Mouse (Mus musculus) lung, adult 2 months (tissue): ENCODE data around the gene Clec16a.

Experiments used
- CTCF ChIP-seq: fragments of 200-500 bp; IDR thresholded peaks from 2 replicates; pipeline ENCODE4 v1.5.1; 2011; ENCODE audit warnings: mild to moderate bottlenecking, low read length, control low read depth; ENCODE audit not compliant: insufficient read depth
- POLR2A ChIP-seq: fragments of 200-500 bp; IDR thresholded peaks from 2 replicates; pipeline ENCODE4 v1.6.1; 2011; ENCODE audit warnings: low read depth, mild to moderate bottlenecking, control low read depth, low read length, borderline replicate concordance; ENCODE audit errors: extremely low read depth

GRCm38 (mm10) chr16:10599888-10600740, 55.0 kb downstream of the Clec16a start:
- TF ChIP-seq CTCF: no peak
- TF ChIP-seq POLR2A: no peak
